Comparison of ENCODE assay signal across 9 mouse cellular contexts in the genomic region with DNA sequence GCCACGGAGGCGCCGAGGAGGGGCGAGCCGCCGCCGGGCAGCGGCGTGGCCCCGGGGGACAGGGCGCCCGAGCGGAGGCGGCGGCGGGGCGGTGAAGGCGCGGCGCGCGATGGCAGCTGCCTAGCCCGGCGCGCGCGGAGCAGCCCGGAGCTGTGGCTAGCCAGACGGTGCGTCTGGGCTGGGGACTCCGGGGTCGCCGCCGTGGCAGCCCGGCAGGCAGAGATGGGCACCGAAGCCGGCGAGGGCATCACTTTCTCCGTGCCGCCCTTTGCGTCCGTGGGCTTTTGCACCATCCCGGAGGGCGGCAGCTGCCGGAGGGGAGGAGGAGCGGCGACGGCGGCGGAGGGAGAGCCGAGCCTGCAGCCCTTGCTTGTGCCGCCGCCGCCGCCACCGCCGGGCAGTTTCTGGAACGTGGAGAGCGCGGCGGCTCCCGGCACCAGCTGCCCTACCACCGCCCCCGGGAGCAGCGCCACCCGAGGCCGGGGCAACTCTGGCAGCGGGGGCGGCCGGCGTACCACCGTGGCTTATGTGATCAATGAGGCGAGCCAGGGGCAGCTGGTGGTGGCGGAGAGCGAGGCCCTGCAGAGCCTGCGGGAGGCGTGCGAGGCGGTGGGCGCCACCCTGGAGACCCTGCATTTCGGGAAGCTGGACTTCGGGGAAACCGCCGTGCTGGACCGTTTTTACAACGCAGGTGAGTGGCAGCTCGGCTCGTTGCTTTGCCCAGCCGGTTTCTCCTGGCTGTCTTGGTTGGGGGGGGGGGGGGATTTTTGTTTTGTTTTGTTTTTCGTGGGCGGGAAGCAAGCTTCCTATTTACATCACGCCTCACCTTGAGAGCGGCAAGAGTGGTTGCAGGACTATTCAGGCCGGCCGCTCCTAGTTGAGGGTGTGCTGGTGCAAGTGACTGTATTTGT. TPM values are rescaled to one million over a fixed set of nuclear protein-coding genes. Genes with fewer than 3 reads are reported as not detected.
DNase-seq lines count a peak whose midpoint lies in the region; ATAC-seq lines count a peak whose summit lies in the region.
"Had no signal": no experiment of that assay in that cellular context is flagged by ENCODE, and none has a peak within 500 bp of the region (broad histone marks: within the 10 kb centered on the region; RNA-seq: fewer than 3 reads in every experiment).

A gene (plus strand): TSS at position 89 of the 911 bp plus-strand sequence.

- DNase-seq in kidney, adult 18-20 months = peak; percentile 73
- DNase-seq in kidney, adult 11 months = no peak
- peak; percentile 56 to 75 for DNase-seq in cerebellum, adult 18-20 months
- DNase-seq in left cerebral cortex, postnatal 36 days (ENCODE audit: low spot score in 2 of 2) = peak in 1 of 2 experiments; percentile 64
- peak; percentile 56 for DNase-seq in splenic B cell, adult 2 months (ENCODE audit: low read depth, low spot score)

- H3K9ac ChIP-seq in hindbrain, embryonic 16.5 days (ENCODE audit: low read depth, low read length) = peak within 1 kb of the TSS; percentile 82

- intact Hi-C loops in left cerebral cortex, postnatal 36 days (cut with DNase I) = loop anchor here (2.0 to 10.0 kb wide), 3 partner anchors 70 to 190 kb away; no protein-coding TSS in a partner anchor

- H3K4me2 ChIP-seq in hindbrain, embryonic 16.5 days (ENCODE audit: low read length) = peak within 1 kb of the TSS; percentile 97

- ATAC-seq in frontal cortex, adult (ENCODE audit: low TSS enrichment) = peak; percentile 35
- ATAC-seq in hindbrain, embryonic 16.5 days = peak; percentile 86
- 0 out of 2 replicates have a peak, but pooled peaks have one; percentile 10 for ATAC-seq in megakaryocyte-erythroid progenitor cell, adult 5-6 weeks (replicated peaks; ENCODE audit: low FRiP score, low TSS enrichment, poor library complexity, severe bottlenecking)

- H3K27ac ChIP-seq in hindbrain, embryonic 16.5 days (ENCODE audit: low read depth, low read length) = peak within 1 kb of the TSS; percentile 71; the same call in 1 of the 2 replicates

- peaks cover 7% of the 10 kb centered on the region for H3K4me1 ChIP-seq in hindbrain, embryonic 16.5 days (ENCODE audit: control insufficient read depth, insufficient read depth, low read depth, low read length)

- no peaks in the 10 kb centered on the region for H3K36me3 ChIP-seq in hindbrain, embryonic 16.5 days (ENCODE audit: control insufficient read depth, insufficient read depth, low read length)
- no peaks in the 10 kb centered on the region for H3K36me3 ChIP-seq in splenic B cell, adult 2 months (ENCODE audit: control insufficient read depth, insufficient read depth, low read length, poor library complexity, severe bottlenecking)
- H3K36me3 ChIP-seq: G1E had no signal

- WGBS in hindbrain, embryonic 16.5 days = under 1% methylated on average over 49 of the region's 95 CpGs

- H3K9me3 ChIP-seq in hindbrain, embryonic 16.5 days (ENCODE audit: control insufficient read depth, low read length) = no peaks in the 10 kb centered on the region

- H3K4me3 ChIP-seq in hindbrain, embryonic 16.5 days (ENCODE audit: low read length) = peak within 1 kb of the TSS; percentile 87

- H3K27me3 ChIP-seq in hindbrain, embryonic 16.5 days (replicated peaks; ENCODE audit: control insufficient read depth, insufficient read depth, low read length) = peaks cover 2% of the 10 kb centered on the region; the same call in 1 of the 2 replicates
- H3K27me3 ChIP-seq in splenic B cell, adult 2 months (ENCODE audit: control insufficient read depth, insufficient read depth, low read length, poor library complexity, severe bottlenecking) = no peaks in the 10 kb centered on the region

RNA-seq across cellular contexts. Expression of the gene that starts here (rescaled TPM):
- 1.0 and 1.2 TPM in 2 replicates for polyA plus RNA-seq in hindbrain, embryonic 16.5 days (2015; fragmentation: Nextera tagmentation; extraction: Ambion mirVana)
- 10 to 100 TPM; 43.6 to 44.4 TPM for total RNA-seq in left cerebral cortex, postnatal 36 days (2021)
- 2.8 and 12.8 TPM in 2 replicates for total RNA-seq in megakaryocyte-erythroid progenitor cell, adult 5-6 weeks (2014; fragmentation: Nextera tagmentation)
- 4.2 and 5.9 TPM in 2 replicates for total RNA-seq in megakaryocyte-erythroid progenitor cell, adult 5-6 weeks (2017)

Comparison
In these comparisons a context has a peak if more than half of its experiments do, and no peak if none do; other contexts are left out.
1. ATAC-seq: peak in every context shown above with its lines; median percentile 86 in hindbrain, embryonic 16.5 days; 35 in frontal cortex, adult; 10 in megakaryocyte-erythroid progenitor cell, adult 5-6 weeks.